Mouse (Mus musculus) neural tube, embryonic 13.5 days (tissue): Measurements from ENCODE around the gene Top2a. TPM values are rescaled to one million over a fixed set of nuclear protein-coding genes. Genes with fewer than 3 reads are reported as not detected.

Experiments
- ATAC-seq: fragments of 200-750 bp; cut with Nextera tagmentation; 2 replicates; pipeline ENCODE4 v1.8.0; 2017; ENCODE audit warnings: low read depth, mild to moderate bottlenecking, moderate TSS enrichment, moderate library complexity
- H3K27ac ChIP-seq: fragments of 300-500 bp; sonication (generic); replicated peaks from 2 replicates; pipeline ENCODE4 v1.5.1; 2015; ENCODE audit warnings: moderate library complexity, mild to moderate bottlenecking, inconsistent platforms
- H3K27me3 ChIP-seq: fragments of 300-500 bp; sonication (generic); 2 replicates; pipeline ENCODE4 v1.6.1; 2015; ENCODE audit warnings: mild to moderate bottlenecking, inconsistent platforms
- H3K36me3 ChIP-seq: fragments of 300-500 bp; sonication (generic); 2 replicates; pipeline ENCODE4 v1.6.1; 2015; ENCODE audit warnings: mild to moderate bottlenecking, inconsistent platforms
- H3K4me1 ChIP-seq: fragments of 300-500 bp; sonication (generic); replicated peaks from 2 replicates; pipeline ENCODE4 v1.6.1; 2015; ENCODE audit warnings: inconsistent platforms
- H3K4me2 ChIP-seq: fragments of 300-500 bp; sonication (generic); 2 replicates; pipeline ENCODE4 v1.6.1; 2015; ENCODE audit warnings: inconsistent platforms, mild to moderate bottlenecking, moderate library complexity
- H3K4me3 ChIP-seq: fragments of 300-500 bp; sonication (generic); 2 replicates; pipeline ENCODE4 v1.5.1; 2015; ENCODE audit warnings: mild to moderate bottlenecking, inconsistent platforms
- H3K9ac ChIP-seq: fragments of 300-500 bp; sonication (generic); 2 replicates; pipeline ENCODE4 v1.6.1; 2015; ENCODE audit warnings: moderate library complexity, mild to moderate bottlenecking, inconsistent platforms
- H3K9me3 ChIP-seq: fragments of 300-500 bp; sonication (generic); 2 replicates; pipeline ENCODE4 v1.6.1; 2016; ENCODE audit warnings: inconsistent platforms
- WGBS: fragments of 180-500 bp; shearing (Covaris S2); methylation state at CpG from one replicate; pipeline ENCODE4 v1.1.7; 2015; 5-methylcytosine and 5-hydroxymethylcytosine counted together
- polyA plus RNA-seq: library from polyadenylated mRNA; unstranded; fragments of >200 nt; fragmentation: Nextera tagmentation; extraction: Ambion mirVana; gene quantifications from 2 replicates; pipeline ENCODE4 v1.2.1, GENCODE M21; 2015

Gene Top2a
- polyA plus RNA-seq, 1 experiment from 2014 or later: 45.5 TPM

DNA sequence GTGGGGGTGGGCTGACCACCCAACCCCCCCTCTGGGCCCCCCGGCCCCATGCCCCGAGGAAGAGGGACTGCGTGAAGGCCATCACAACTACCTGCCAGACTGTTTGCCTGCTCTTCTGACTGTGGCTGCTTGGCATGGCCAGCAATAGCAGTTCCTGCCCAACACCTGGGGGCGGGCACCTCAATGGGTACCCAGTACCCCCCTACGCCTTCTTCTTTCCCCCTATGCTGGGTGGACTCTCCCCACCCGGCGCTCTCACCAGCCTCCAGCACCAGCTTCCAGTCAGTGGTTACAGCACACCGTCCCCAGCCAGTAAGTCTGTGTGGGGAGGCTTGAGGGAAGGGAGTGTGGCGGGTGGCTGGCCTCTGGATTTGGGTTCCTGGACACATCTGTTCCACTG lies 73.5 kb downstream of the Top2a start:
- H3K4me3 ChIP-seq: no peak overlapping the region
- H3K9me3 ChIP-seq: no peaks in the 10 kb centered on the region
- H3K27ac ChIP-seq: peak overlapping the region; percentile 75; the same call in 1 of the 2 replicates
- no peak overlapping the region for H3K4me2 ChIP-seq
- H3K36me3 ChIP-seq: peaks cover 7% of the 10 kb centered on the region; the same call in 1 of the 2 replicates
- WGBS: 93% methylated on average over 9 of the region's 9 CpGs
- peaks cover 75% of the 10 kb centered on the region for H3K4me1 ChIP-seq
- no peak overlapping the region for H3K9ac ChIP-seq
- H3K27me3 ChIP-seq: no peaks in the 10 kb centered on the region
- no peak for ATAC-seq

- Histone ChIP-seq H3K27ac (no peak overlapping the region), H3K9ac (no peak overlapping the region), H3K4me1 (peaks cover 75% of the 10 kb centered on the region), H3K9me3 (no peaks in the 10 kb centered on the region), H3K27me3 (no peaks in the 10 kb centered on the region), H3K4me2 (no peak overlapping the region), H3K36me3 (peaks cover 7% of the 10 kb centered on the region; the same call in 1 of the 2 replicates), H3K4me3 (no peak overlapping the region)
- no peak for ATAC-seq
- WGBS: 90% methylated on average over 7 of the region's 7 CpGs
Measured at GRCm38 (mm10) chr11:98949958-98950460, 74.0 kb downstream of the Top2a start.

DNA sequence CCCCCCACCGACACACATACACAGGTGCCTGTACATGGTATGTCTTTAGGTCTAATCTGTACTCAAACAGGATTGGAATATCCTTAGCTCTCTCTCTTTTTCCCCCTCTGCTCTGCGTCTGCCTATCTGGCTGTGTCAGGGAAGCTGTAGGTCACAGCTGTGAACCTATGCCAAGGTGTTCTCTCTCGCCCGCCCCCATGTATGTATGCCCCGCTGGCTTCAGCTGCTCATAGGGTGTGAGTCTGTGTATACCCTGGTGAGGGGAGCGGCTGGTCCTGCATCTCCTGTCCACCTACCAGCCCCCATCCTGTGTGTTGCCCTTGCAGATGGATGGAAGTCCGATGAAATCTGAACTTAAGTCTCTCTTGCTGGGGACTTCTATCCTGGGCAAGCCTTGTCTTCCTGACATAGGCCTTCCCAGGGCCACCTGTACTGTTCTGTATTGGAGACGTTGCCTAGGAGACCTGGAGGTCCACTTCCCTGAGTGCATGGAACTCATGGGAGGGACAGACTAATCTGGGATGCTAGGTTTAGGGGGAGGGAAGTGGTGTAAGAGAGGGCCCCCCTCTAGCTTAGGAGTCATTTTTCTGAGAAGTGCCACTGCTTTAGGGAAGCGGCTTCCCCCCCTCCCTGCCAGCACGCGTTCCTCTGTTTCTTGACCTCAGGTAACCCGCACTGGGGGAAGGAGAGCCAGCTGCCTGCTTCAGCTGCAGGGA lies 74.6 kb downstream of the Top2a start:
- Histone ChIP-seq H3K4me1 (peaks cover 75% of the 10 kb centered on the region), H3K4me3 (no peak overlapping the region), H3K27ac (no peak overlapping the region), H3K36me3 (peaks cover 7% of the 10 kb centered on the region; the same call in 1 of the 2 replicates), H3K4me2 (no peak overlapping the region), H3K9me3 (no peaks in the 10 kb centered on the region), H3K27me3 (no peaks in the 10 kb centered on the region), H3K9ac (no peak overlapping the region)
- 76% methylated on average over 11 of the region's 12 CpGs for WGBS
- ATAC-seq: no peak

GRCm38 (mm10) chr11:98947969-98948569 lies 75.9 kb downstream of the Top2a start:
- H3K4me3 ChIP-seq: no peak overlapping the region
- H3K36me3 ChIP-seq: peaks cover 7% of the 10 kb centered on the region; the same call in 1 of the 2 replicates
- no peaks in the 10 kb centered on the region for H3K9me3 ChIP-seq
- H3K9ac ChIP-seq: no peak overlapping the region
- ATAC-seq: no peak
- H3K27me3 ChIP-seq: no peaks in the 10 kb centered on the region
- no peak overlapping the region for H3K4me2 ChIP-seq
- peaks cover 76% of the 10 kb centered on the region for H3K4me1 ChIP-seq
- no peak overlapping the region; the same call in 1 of the 2 replicates for H3K27ac ChIP-seq
- 79% methylated on average over 18 of the region's 18 CpGs for WGBS

GRCm38 (mm10) chr11:98945605-98945977 lies 78.4 kb downstream of the Top2a start:
- Histone ChIP-seq H3K4me1 (peaks cover 82% of the 10 kb centered on the region), H3K9me3 (no peaks in the 10 kb centered on the region), H3K4me2 (no peak overlapping the region), H3K36me3 (peaks cover 6% of the 10 kb centered on the region; the same call in 1 of the 2 replicates), H3K9ac (no peak overlapping the region), H3K27ac (no peak overlapping the region), H3K27me3 (no peaks in the 10 kb centered on the region), H3K4me3 (no peak overlapping the region)
- no peak for ATAC-seq
- 70% methylated on average over 3 of the region's 3 CpGs for WGBS

- H3K27ac ChIP-seq: peak overlapping the region; percentile 93; the same call in 1 of the 2 replicates
- WGBS: 44% methylated on average over 11 of the region's 11 CpGs
- no peak overlapping the region for H3K4me3 ChIP-seq
- 0 out of 2 replicates have a peak, but pooled peaks cover under 1% of the 10 kb centered on the region for H3K36me3 ChIP-seq
- no peaks in the 10 kb centered on the region for H3K27me3 ChIP-seq
- H3K4me1 ChIP-seq: peaks cover 82% of the 10 kb centered on the region
- no peak overlapping the region for H3K4me2 ChIP-seq
- H3K9me3 ChIP-seq: no peaks in the 10 kb centered on the region
- no peak for ATAC-seq
- peak overlapping the region; percentile 38 for H3K9ac ChIP-seq
Measured at GRCm38 (mm10) chr11:98944897-98945604, 78.9 kb downstream of the Top2a start.

GRCm38 (mm10) chr11:98943741-98944461 lies 80.1 kb downstream of the Top2a start:
- Histone ChIP-seq H3K27ac (peak overlapping the region; percentile 93), H3K9me3 (no peaks in the 10 kb centered on the region), H3K4me3 (no peak overlapping the region), H3K9ac (peak overlapping the region; percentile 76), H3K4me1 (peaks cover 83% of the 10 kb centered on the region), H3K27me3 (no peaks in the 10 kb centered on the region), H3K36me3 (no peaks in the 10 kb centered on the region), H3K4me2 (peak overlapping the region; percentile 87)
- ATAC-seq: no peak
- 32% methylated on average over 14 of the region's 14 CpGs for WGBS

Other genes with a start within 250 kb of the Top2a start
- gene Nr1d1, start 248.9 kb downstream of the Top2a start, polyA plus RNA-seq: 3.4 and 3.6 TPM in 2 replicates
- 31.5 and 33.2 TPM in 2 replicates for gene Msl1, start 228.7 kb downstream of the Top2a start, polyA plus RNA-seq
- gene Casc3, start 219.3 kb downstream of the Top2a start, polyA plus RNA-seq: 55.1 and 57.7 TPM in 2 replicates
- gene Rapgefl1, start 187.4 kb downstream of the Top2a start, polyA plus RNA-seq: 5.6 and 6.7 TPM in 2 replicates
- 4.3 and 4.6 TPM in 2 replicates for gene Wipf2, start 160.6 kb downstream of the Top2a start, polyA plus RNA-seq
- gene Cdc6, start 116.4 kb downstream of the Top2a start, polyA plus RNA-seq: 4.2 and 4.7 TPM in 2 replicates
- 24.0 and 26.7 TPM in 2 replicates for gene Rara, start 96.4 kb downstream of the Top2a start, polyA plus RNA-seq
- gene Gjd3, start 41.2 kb downstream of the Top2a start, polyA plus RNA-seq: 1.4 and 1.5 TPM in 2 replicates
- 189 and 233 TPM in 2 replicates for gene Igfbp4, start 17.1 kb upstream of the Top2a start, polyA plus RNA-seq
- gene Tns4, start 65.1 kb upstream of the Top2a start, polyA plus RNA-seq: 0.40 TPM in 1 of 2 replicates, not detected in the other
- gene Ccr7, start 130.9 kb upstream of the Top2a start, polyA plus RNA-seq: not detected in 2 replicates
- 319 and 376 TPM in 2 replicates for gene Smarce1, start 206.8 kb upstream of the Top2a start, polyA plus RNA-seq
- 4.2 and 5.9 TPM in 2 replicates for gene Krt222, start 219.9 kb upstream of the Top2a start, polyA plus RNA-seq